Mouse (Mus musculus): Measurements from ENCODE around the gene Aff1. TPM values are rescaled to one million over a fixed set of nuclear protein-coding genes. Genes with fewer than 3 reads are reported as not detected.

The Aff1 gene
- polyA plus RNA-seq, 1 experiment from 2014 or later: 9.9 TPM

GRCm38 (mm10) chr5:103702527-103702926, 10.4 kb downstream of the Aff1 start:
- H3K4me2 ChIP-seq (ENCODE audit: low read length): no peak overlapping the region
- WGBS: 73% methylated on average over 6 of the region's 6 CpGs
- no peak overlapping the region for H3K27ac ChIP-seq (replicated peaks in 1 of 2; ENCODE audit: control insufficient read depth in 1 of 2, insufficient read depth in 1 of 2, low read depth in 2 of 2, low read length in 2 of 2)
- H3K4me1 ChIP-seq (ENCODE audit: control insufficient read depth in 2 of 2, insufficient read depth in 2 of 2, low read length in 2 of 2): no peaks in the 10 kb centered on the region
- 0 out of 2 replicates have a peak, but pooled peaks cover 2% of the 10 kb centered on the region for H3K9me3 ChIP-seq (ENCODE audit: control insufficient read depth, low read length)
- H3K27me3 ChIP-seq (ENCODE audit: control insufficient read depth, insufficient read depth, low read length): no peaks in the 10 kb centered on the region
- ATAC-seq (ENCODE audit: insufficient number of reproducible peaks, insufficient read depth, low FRiP score, low read depth): no peak
- no peak overlapping the region for H3K4me3 ChIP-seq (ENCODE audit: control insufficient read depth in 1 of 2, insufficient read depth in 1 of 2, low read depth in 1 of 2, low read length in 2 of 2)
- H3K9ac ChIP-seq (ENCODE audit: low read length): no peak overlapping the region
- H3K36me3 ChIP-seq (ENCODE audit: control insufficient read depth, insufficient read depth, low read length): no peaks in the 10 kb centered on the region

- Histone ChIP-seq H3K4me1 (ENCODE audit: control insufficient read depth in 2 of 2, insufficient read depth in 2 of 2, low read length in 2 of 2) (no peaks in the 10 kb centered on the region), H3K27ac (replicated peaks in 1 of 2; ENCODE audit: control insufficient read depth in 1 of 2, insufficient read depth in 1 of 2, low read depth in 2 of 2, low read length in 2 of 2) (no peak overlapping the region), H3K9me3 (ENCODE audit: control insufficient read depth, low read length) (0 out of 2 replicates have a peak, but pooled peaks cover 2% of the 10 kb centered on the region), H3K4me3 (ENCODE audit: control insufficient read depth in 1 of 2, insufficient read depth in 1 of 2, low read depth in 1 of 2, low read length in 2 of 2) (no peak overlapping the region), H3K9ac (ENCODE audit: low read length) (no peak overlapping the region), H3K36me3 (ENCODE audit: control insufficient read depth, insufficient read depth, low read length) (no peaks in the 10 kb centered on the region), H3K27me3 (ENCODE audit: control insufficient read depth, insufficient read depth, low read length) (no peaks in the 10 kb centered on the region), H3K4me2 (ENCODE audit: low read length) (no peak overlapping the region)
- WGBS: 92% methylated on average over 4 of the region's 4 CpGs
- no peak for ATAC-seq (ENCODE audit: insufficient number of reproducible peaks, insufficient read depth, low FRiP score, low read depth)
Observed at GRCm38 (mm10) chr5:103705331-103705730, 13.2 kb downstream of the Aff1 start.

GRCm38 (mm10) chr5:103705874-103706273, 13.7 kb downstream of the Aff1 start:
- Histone ChIP-seq H3K4me1 (ENCODE audit: control insufficient read depth in 2 of 2, insufficient read depth in 2 of 2, low read length in 2 of 2) (no peaks in the 10 kb centered on the region), H3K4me2 (ENCODE audit: low read length) (no peak overlapping the region), H3K36me3 (ENCODE audit: control insufficient read depth, insufficient read depth, low read length) (no peaks in the 10 kb centered on the region), H3K9me3 (ENCODE audit: control insufficient read depth, low read length) (0 out of 2 replicates have a peak, but pooled peaks cover 2% of the 10 kb centered on the region), H3K4me3 (ENCODE audit: control insufficient read depth in 1 of 2, insufficient read depth in 1 of 2, low read depth in 1 of 2, low read length in 2 of 2) (no peak overlapping the region), H3K27me3 (ENCODE audit: control insufficient read depth, insufficient read depth, low read length) (no peaks in the 10 kb centered on the region), H3K27ac (replicated peaks in 1 of 2; ENCODE audit: control insufficient read depth in 1 of 2, insufficient read depth in 1 of 2, low read depth in 2 of 2, low read length in 2 of 2) (no peak overlapping the region), H3K9ac (ENCODE audit: low read length) (no peak overlapping the region)
- ATAC-seq (ENCODE audit: insufficient number of reproducible peaks, insufficient read depth, low FRiP score, low read depth): no peak
- WGBS: 71% methylated on average over 1 of the region's 1 CpGs

GRCm38 (mm10) chr5:103709044-103709443, 16.9 kb downstream of the Aff1 start:
- WGBS: 90% methylated on average over 3 of the region's 3 CpGs
- no peak for ATAC-seq (ENCODE audit: insufficient number of reproducible peaks, insufficient read depth, low FRiP score, low read depth)
- Histone ChIP-seq H3K4me2 (ENCODE audit: low read length) (no peak overlapping the region), H3K27me3 (ENCODE audit: control insufficient read depth, insufficient read depth, low read length) (no peaks in the 10 kb centered on the region), H3K9me3 (ENCODE audit: control insufficient read depth, low read length) (0 out of 2 replicates have a peak, but pooled peaks cover 2% of the 10 kb centered on the region), H3K4me3 (ENCODE audit: control insufficient read depth in 1 of 2, insufficient read depth in 1 of 2, low read depth in 1 of 2, low read length in 2 of 2) (no peak overlapping the region), H3K27ac (replicated peaks in 1 of 2; ENCODE audit: control insufficient read depth in 1 of 2, insufficient read depth in 1 of 2, low read depth in 2 of 2, low read length in 2 of 2) (no peak overlapping the region), H3K4me1 (ENCODE audit: control insufficient read depth in 2 of 2, insufficient read depth in 2 of 2, low read length in 2 of 2) (no peaks in the 10 kb centered on the region), H3K36me3 (ENCODE audit: control insufficient read depth, insufficient read depth, low read length) (no peaks in the 10 kb centered on the region), H3K9ac (ENCODE audit: low read length) (no peak overlapping the region)

GRCm38 (mm10) chr5:103711886-103712285, 19.7 kb downstream of the Aff1 start:
- H3K4me1 ChIP-seq (ENCODE audit: control insufficient read depth in 2 of 2, insufficient read depth in 2 of 2, low read length in 2 of 2): no peaks in the 10 kb centered on the region
- WGBS: 47% methylated on average over 2 of the region's 2 CpGs
- H3K4me2 ChIP-seq (ENCODE audit: low read length): no peak overlapping the region
- no peaks in the 10 kb centered on the region for H3K9me3 ChIP-seq (ENCODE audit: control insufficient read depth, low read length)
- no peak overlapping the region for H3K9ac ChIP-seq (ENCODE audit: low read length)
- H3K4me3 ChIP-seq (ENCODE audit: control insufficient read depth in 1 of 2, insufficient read depth in 1 of 2, low read depth in 1 of 2, low read length in 2 of 2): no peak overlapping the region
- ATAC-seq (ENCODE audit: insufficient number of reproducible peaks, insufficient read depth, low FRiP score, low read depth): no peak
- H3K27ac ChIP-seq (replicated peaks in 1 of 2; ENCODE audit: control insufficient read depth in 1 of 2, insufficient read depth in 1 of 2, low read depth in 2 of 2, low read length in 2 of 2): no peak overlapping the region
- no peaks in the 10 kb centered on the region for H3K27me3 ChIP-seq (ENCODE audit: control insufficient read depth, insufficient read depth, low read length)
- no peaks in the 10 kb centered on the region for H3K36me3 ChIP-seq (ENCODE audit: control insufficient read depth, insufficient read depth, low read length)

- Histone ChIP-seq H3K27me3 (ENCODE audit: control insufficient read depth, insufficient read depth, low read length) (no peaks in the 10 kb centered on the region), H3K36me3 (ENCODE audit: control insufficient read depth, insufficient read depth, low read length) (no peaks in the 10 kb centered on the region), H3K9me3 (ENCODE audit: control insufficient read depth, low read length) (no peaks in the 10 kb centered on the region), H3K9ac (ENCODE audit: low read length) (no peak overlapping the region), H3K4me3 (ENCODE audit: control insufficient read depth in 1 of 2, insufficient read depth in 1 of 2, low read depth in 1 of 2, low read length in 2 of 2) (no peak overlapping the region), H3K27ac (replicated peaks in 1 of 2; ENCODE audit: control insufficient read depth in 1 of 2, insufficient read depth in 1 of 2, low read depth in 2 of 2, low read length in 2 of 2) (no peak overlapping the region), H3K4me2 (ENCODE audit: low read length) (no peak overlapping the region), H3K4me1 (ENCODE audit: control insufficient read depth in 2 of 2, insufficient read depth in 2 of 2, low read length in 2 of 2) (no peaks in the 10 kb centered on the region)
- no peak for ATAC-seq (ENCODE audit: insufficient number of reproducible peaks, insufficient read depth, low FRiP score, low read depth)
- WGBS: 46% methylated on average over 2 of the region's 2 CpGs
Observed at GRCm38 (mm10) chr5:103713422-103713821, 21.2 kb downstream of the Aff1 start.

GRCm38 (mm10) chr5:103714943-103715342, 22.8 kb downstream of the Aff1 start:
- H3K27me3 ChIP-seq (ENCODE audit: control insufficient read depth, insufficient read depth, low read length): no peaks in the 10 kb centered on the region
- no peak overlapping the region for H3K27ac ChIP-seq (replicated peaks in 1 of 2; ENCODE audit: control insufficient read depth in 1 of 2, insufficient read depth in 1 of 2, low read depth in 2 of 2, low read length in 2 of 2)
- H3K4me2 ChIP-seq (ENCODE audit: low read length): no peak overlapping the region
- no peaks in the 10 kb centered on the region for H3K4me1 ChIP-seq (ENCODE audit: control insufficient read depth in 2 of 2, insufficient read depth in 2 of 2, low read length in 2 of 2)
- no peak overlapping the region for H3K4me3 ChIP-seq (ENCODE audit: control insufficient read depth in 1 of 2, insufficient read depth in 1 of 2, low read depth in 1 of 2, low read length in 2 of 2)
- H3K9ac ChIP-seq (ENCODE audit: low read length): no peak overlapping the region
- 84% methylated on average over 6 of the region's 6 CpGs for WGBS
- H3K36me3 ChIP-seq (ENCODE audit: control insufficient read depth, insufficient read depth, low read length): no peaks in the 10 kb centered on the region
- H3K9me3 ChIP-seq (ENCODE audit: control insufficient read depth, low read length): no peaks in the 10 kb centered on the region
- no peak for ATAC-seq (ENCODE audit: insufficient number of reproducible peaks, insufficient read depth, low FRiP score, low read depth)

GRCm38 (mm10) chr5:103716824-103717342, 24.7 kb downstream of the Aff1 start:
- WGBS: 87% methylated on average over 5 of the region's 5 CpGs
- H3K4me1 ChIP-seq (ENCODE audit: control insufficient read depth in 2 of 2, insufficient read depth in 2 of 2, low read length in 2 of 2): no peaks in the 10 kb centered on the region
- H3K27ac ChIP-seq (replicated peaks in 1 of 2; ENCODE audit: control insufficient read depth in 1 of 2, insufficient read depth in 1 of 2, low read depth in 2 of 2, low read length in 2 of 2): no peak overlapping the region
- no peak overlapping the region for H3K9ac ChIP-seq (ENCODE audit: low read length)
- no peak overlapping the region for H3K4me2 ChIP-seq (ENCODE audit: low read length)
- H3K4me3 ChIP-seq (ENCODE audit: control insufficient read depth in 1 of 2, insufficient read depth in 1 of 2, low read depth in 1 of 2, low read length in 2 of 2): no peak overlapping the region
- no peaks in the 10 kb centered on the region for H3K27me3 ChIP-seq (ENCODE audit: control insufficient read depth, insufficient read depth, low read length)
- no peak for ATAC-seq (ENCODE audit: insufficient number of reproducible peaks, insufficient read depth, low FRiP score, low read depth)
- H3K9me3 ChIP-seq (ENCODE audit: control insufficient read depth, low read length): no peaks in the 10 kb centered on the region
- H3K36me3 ChIP-seq (ENCODE audit: control insufficient read depth, insufficient read depth, low read length): no peaks in the 10 kb centered on the region

Data from heart, embryonic 14.5 days (tissue).